8 mouse cellular contexts compared by ENCODE assay signal in the genomic region with DNA sequence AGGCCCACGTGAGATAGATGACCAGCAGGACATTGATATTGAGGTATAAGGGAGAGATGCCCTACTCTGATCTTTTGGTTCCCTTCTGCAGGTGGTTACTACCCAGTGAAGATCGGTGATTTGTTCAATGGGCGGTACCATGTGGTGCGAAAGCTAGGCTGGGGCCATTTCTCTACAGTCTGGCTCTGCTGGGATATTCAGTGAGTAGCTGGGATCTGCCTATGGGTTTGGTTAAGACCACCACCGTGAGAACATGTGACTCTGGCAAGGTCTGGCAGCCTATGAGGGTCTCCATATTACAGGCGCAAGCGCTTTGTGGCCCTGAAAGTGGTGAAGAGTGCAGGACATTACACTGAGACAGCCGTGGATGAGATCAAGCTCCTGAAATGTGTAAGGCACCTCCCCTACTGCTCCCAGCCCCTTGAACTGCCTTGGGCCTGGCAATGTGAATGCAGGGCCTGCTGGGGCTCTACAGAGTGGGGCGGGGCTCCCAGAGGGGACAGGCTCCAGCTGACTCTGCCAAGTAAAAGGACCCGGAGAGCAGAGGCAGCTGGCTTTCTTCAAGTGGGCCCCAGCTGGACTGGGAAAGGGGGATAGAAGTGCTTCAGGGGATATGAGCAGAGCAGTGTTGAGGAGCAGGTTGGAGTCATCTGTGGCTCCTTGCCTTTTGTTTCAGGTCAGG. TPM values are rescaled to one million over a fixed set of nuclear protein-coding genes. Genes with fewer than 3 reads are reported as not detected.
DNase-seq lines count a peak whose midpoint lies in the region; ATAC-seq and TF ChIP-seq lines count a peak whose summit lies in the region.

No protein-coding gene starts in this region.

- no peak overlapping the region for H3K4me3 ChIP-seq in forebrain, embryonic 13.5 days
- H3K4me3 ChIP-seq in forebrain, embryonic 11.5 days (ENCODE audit: low read depth, low read length): no peak overlapping the region
- peak overlapping the region; percentile 52; the same call in 1 of the 2 replicates for H3K4me3 ChIP-seq in spleen, adult 2 months (ENCODE audit: extremely low read depth, insufficient read depth, insufficient read length)
- no peak overlapping the region for H3K4me3 ChIP-seq in lung, embryonic 15.5 days

- H3K27me3 ChIP-seq in forebrain, embryonic 13.5 days: no peaks in the 10 kb centered on the region
- no peaks in the 10 kb centered on the region for H3K27me3 ChIP-seq in forebrain, embryonic 11.5 days (ENCODE audit: control insufficient read depth, insufficient read depth, low read length)
- H3K27me3 ChIP-seq in spleen, adult 2 months (ENCODE audit: control insufficient read depth, insufficient read depth, low read length): no peaks in the 10 kb centered on the region
- no peaks in the 10 kb centered on the region for H3K27me3 ChIP-seq in lung, embryonic 15.5 days

- H3K9ac ChIP-seq in forebrain, embryonic 13.5 days: no peak overlapping the region
- no peak overlapping the region for H3K9ac ChIP-seq in forebrain, embryonic 11.5 days (ENCODE audit: low read length)
- no peak overlapping the region for H3K9ac ChIP-seq in lung, embryonic 15.5 days

- H3K27ac ChIP-seq in forebrain, embryonic 13.5 days: no peak overlapping the region
- no peak overlapping the region for H3K27ac ChIP-seq in forebrain, embryonic 11.5 days (ENCODE audit: low read depth, low read length)
- H3K27ac ChIP-seq in spleen, adult 2 months (ENCODE audit: insufficient read depth, low read length): peak overlapping the region; percentile 70
- no peak overlapping the region for H3K27ac ChIP-seq in lung, embryonic 15.5 days

- no peaks in the 10 kb centered on the region for H3K4me1 ChIP-seq in forebrain, embryonic 13.5 days
- no peaks in the 10 kb centered on the region for H3K4me1 ChIP-seq in forebrain, embryonic 11.5 days (replicated peaks; ENCODE audit: control insufficient read depth, insufficient read depth, low read length)
- H3K4me1 ChIP-seq in spleen, adult 2 months (ENCODE audit: control insufficient read depth, insufficient read depth, insufficient read length): peaks cover 7% of the 10 kb centered on the region; the same call in 1 of the 2 replicates
- H3K4me1 ChIP-seq in lung, embryonic 15.5 days: 0 out of 2 replicates have a peak, but pooled peaks cover 6% of the 10 kb centered on the region

- no peak for TF ChIP-seq POLR2A in spleen, adult 2 months (IDR thresholded peaks at IDR 0.05; ENCODE audit: low read depth, low read length)

- no peaks in the 10 kb centered on the region for H3K9me3 ChIP-seq in forebrain, embryonic 13.5 days (replicated peaks)
- no peaks in the 10 kb centered on the region for H3K9me3 ChIP-seq in forebrain, embryonic 11.5 days (ENCODE audit: control insufficient read depth, low read length)
- H3K9me3 ChIP-seq in lung, embryonic 15.5 days: no peaks in the 10 kb centered on the region

- no peak overlapping the region for H3K4me2 ChIP-seq in forebrain, embryonic 13.5 days
- no peak overlapping the region for H3K4me2 ChIP-seq in forebrain, embryonic 11.5 days (ENCODE audit: low read depth, low read length, severe bottlenecking)
- no peak overlapping the region for H3K4me2 ChIP-seq in lung, embryonic 15.5 days

- ATAC-seq in forebrain, embryonic 13.5 days: peak; percentile 61
- no peak for ATAC-seq in forebrain, embryonic 11.5 days (replicated peaks; ENCODE audit: low FRiP score)
- peak; percentile 74; the same call in 1 of the 2 replicates for ATAC-seq in lung, embryonic 15.5 days (ENCODE audit: borderline replicate concordance, extremely low read depth, low FRiP score, low TSS enrichment)

- TF ChIP-seq CTCF in spleen, adult 2 months (IDR thresholded peaks at IDR 0.05; ENCODE audit: extremely low read depth, insufficient read depth, insufficient read length, insufficient replicate concordance): no peak

- DNase-seq in forebrain, embryonic 11.5 days (ENCODE audit: low spot score): no peak
- no peak for DNase-seq in spleen, adult 2 months (ENCODE audit: low read depth in 1 of 2, low spot score in 2 of 2)
- DNase-seq in spleen, postnatal 4 days (ENCODE audit: low spot score in 2 of 2): no peak
- DNase-seq in frontal cortex, adult 2 months (ENCODE audit: extremely low spot score in 1 of 2, low spot score in 1 of 2): no peak
- no peak for DNase-seq in adrenal gland, postnatal 36 days
- no peak for DNase-seq in layer of hippocampus, adult 9-10 months (ENCODE audit: low spot score)

- peaks cover 39% of the 10 kb centered on the region for H3K36me3 ChIP-seq in forebrain, embryonic 13.5 days (ENCODE audit: poor library complexity, severe bottlenecking)
- H3K36me3 ChIP-seq in forebrain, embryonic 11.5 days (ENCODE audit: control insufficient read depth, insufficient read depth, low read length): no peaks in the 10 kb centered on the region; the same call in 1 of the 2 replicates
- peaks cover 13% of the 10 kb centered on the region for H3K36me3 ChIP-seq in spleen, adult 2 months (ENCODE audit: control insufficient read depth, insufficient read depth, low read length)
- peaks cover 3% of the 10 kb centered on the region for H3K36me3 ChIP-seq in lung, embryonic 15.5 days

- WGBS in forebrain, embryonic 13.5 days: 69% methylated on average over 10 of the region's 10 CpGs
- 74% methylated on average over 10 of the region's 10 CpGs for whole genome bisulfite sequencing in forebrain, embryonic 11.5 days
- 68% methylated on average over 10 of the region's 10 CpGs for WGBS in spleen, adult 2 months
- 67% methylated on average over 10 of the region's 10 CpGs for WGBS in lung, embryonic 15.5 days

RNA-seq across cellular contexts. Expression of gene Srpk3, which starts 0.7 kb away (rescaled TPM):
- 1.7 and 1.8 TPM in 2 replicates for polyA plus RNA-seq in forebrain, embryonic 13.5 days (2015; fragmentation: Nextera tagmentation; extraction: Ambion mirVana)
- polyA plus RNA-seq in forebrain, embryonic 11.5 days (2014; fragmentation: Nextera tagmentation; extraction: Ambion mirVana): 1.1 and 1.8 TPM in 2 replicates
- 109 and 119 TPM in 2 replicates for polyA plus RNA-seq in spleen, adult 2 months (2012; rRNA removed)
- polyA plus RNA-seq in lung, embryonic 15.5 days (2015; fragmentation: Nextera tagmentation; extraction: Ambion mirVana): 3.7 and 5.4 TPM in 2 replicates
- polyA plus RNA-seq in frontal cortex, adult 2 months (2012; rRNA removed): 19.1 and 20.2 TPM in 2 replicates
- total RNA-seq in adrenal gland, postnatal 36 days (2021): under 1 TPM in 1 of 2 experiments, not detected in 1; 0.33 TPM

RNA-seq across cellular contexts. Expression of gene Idh3g, which starts 11.8 kb away (rescaled TPM):
- 205 and 225 TPM in 2 replicates for polyA plus RNA-seq in forebrain, embryonic 13.5 days (2015; fragmentation: Nextera tagmentation; extraction: Ambion mirVana)
- polyA plus RNA-seq in forebrain, embryonic 11.5 days (2014; fragmentation: Nextera tagmentation; extraction: Ambion mirVana): 170 and 190 TPM in 2 replicates
- 170 TPM in 2 replicates for polyA plus RNA-seq in spleen, adult 2 months (2012; rRNA removed)
- 225 and 230 TPM in 2 replicates for polyA plus RNA-seq in lung, embryonic 15.5 days (2015; fragmentation: Nextera tagmentation; extraction: Ambion mirVana)
- 545 and 567 TPM in 2 replicates for polyA plus RNA-seq in frontal cortex, adult 2 months (2012; rRNA removed)
- 100 to 1,000 TPM; 412 to 482 TPM for total RNA-seq in adrenal gland, postnatal 36 days (2021)

RNA-seq across cellular contexts. Expression of gene Ssr4, which starts 11.9 kb away (rescaled TPM):
- polyA plus RNA-seq in forebrain, embryonic 13.5 days (2015; fragmentation: Nextera tagmentation; extraction: Ambion mirVana): 129 and 133 TPM in 2 replicates
- polyA plus RNA-seq in forebrain, embryonic 11.5 days (2014; fragmentation: Nextera tagmentation; extraction: Ambion mirVana): 109 and 120 TPM in 2 replicates
- polyA plus RNA-seq in spleen, adult 2 months (2012; rRNA removed): 138 and 141 TPM in 2 replicates
- polyA plus RNA-seq in lung, embryonic 15.5 days (2015; fragmentation: Nextera tagmentation; extraction: Ambion mirVana): 178 and 183 TPM in 2 replicates
- polyA plus RNA-seq in frontal cortex, adult 2 months (2012; rRNA removed): 142 and 161 TPM in 2 replicates
- total RNA-seq in adrenal gland, postnatal 36 days (2021): 100 to 1,000 TPM; 161 to 166 TPM

RNA-seq across cellular contexts. Expression of gene Plxnb3, which starts 18.1 kb away (rescaled TPM):
- polyA plus RNA-seq in forebrain, embryonic 13.5 days (2015; fragmentation: Nextera tagmentation; extraction: Ambion mirVana): 0.03 and 0.10 TPM in 2 replicates
- 0.07 and 0.11 TPM in 2 replicates for polyA plus RNA-seq in forebrain, embryonic 11.5 days (2014; fragmentation: Nextera tagmentation; extraction: Ambion mirVana)
- 0.62 and 1.2 TPM in 2 replicates for polyA plus RNA-seq in spleen, adult 2 months (2012; rRNA removed)
- 0.30 and 0.67 TPM in 2 replicates for polyA plus RNA-seq in lung, embryonic 15.5 days (2015; fragmentation: Nextera tagmentation; extraction: Ambion mirVana)
- polyA plus RNA-seq in frontal cortex, adult 2 months (2012; rRNA removed): 11.4 and 12.2 TPM in 2 replicates
- total RNA-seq in adrenal gland, postnatal 36 days (2021): under 1 TPM; 0.30 to 0.66 TPM

RNA-seq across cellular contexts. Expression of gene Pdzd4, which starts 49.8 kb away (rescaled TPM):
- polyA plus RNA-seq in forebrain, embryonic 13.5 days (2015; fragmentation: Nextera tagmentation; extraction: Ambion mirVana): 3.1 and 3.5 TPM in 2 replicates
- polyA plus RNA-seq in forebrain, embryonic 11.5 days (2014; fragmentation: Nextera tagmentation; extraction: Ambion mirVana): 1.3 and 1.9 TPM in 2 replicates
- polyA plus RNA-seq in spleen, adult 2 months (2012; rRNA removed): 2.4 TPM in 2 replicates
- polyA plus RNA-seq in lung, embryonic 15.5 days (2015; fragmentation: Nextera tagmentation; extraction: Ambion mirVana): 0.47 and 0.67 TPM in 2 replicates
- 89.4 and 92.9 TPM in 2 replicates for polyA plus RNA-seq in frontal cortex, adult 2 months (2012; rRNA removed)
- 1 to 10 TPM; 2.9 to 4.4 TPM for total RNA-seq in adrenal gland, postnatal 36 days (2021)
